Mouse (Mus musculus) right cerebral cortex, postnatal 14 days (tissue): Measurements from ENCODE around the gene Zfr2.

Source experiments
- DNase-seq: peaks from one replicate; pipeline ENCODE4 v3.0.0; 2022

Zfr2 gene

DNA sequence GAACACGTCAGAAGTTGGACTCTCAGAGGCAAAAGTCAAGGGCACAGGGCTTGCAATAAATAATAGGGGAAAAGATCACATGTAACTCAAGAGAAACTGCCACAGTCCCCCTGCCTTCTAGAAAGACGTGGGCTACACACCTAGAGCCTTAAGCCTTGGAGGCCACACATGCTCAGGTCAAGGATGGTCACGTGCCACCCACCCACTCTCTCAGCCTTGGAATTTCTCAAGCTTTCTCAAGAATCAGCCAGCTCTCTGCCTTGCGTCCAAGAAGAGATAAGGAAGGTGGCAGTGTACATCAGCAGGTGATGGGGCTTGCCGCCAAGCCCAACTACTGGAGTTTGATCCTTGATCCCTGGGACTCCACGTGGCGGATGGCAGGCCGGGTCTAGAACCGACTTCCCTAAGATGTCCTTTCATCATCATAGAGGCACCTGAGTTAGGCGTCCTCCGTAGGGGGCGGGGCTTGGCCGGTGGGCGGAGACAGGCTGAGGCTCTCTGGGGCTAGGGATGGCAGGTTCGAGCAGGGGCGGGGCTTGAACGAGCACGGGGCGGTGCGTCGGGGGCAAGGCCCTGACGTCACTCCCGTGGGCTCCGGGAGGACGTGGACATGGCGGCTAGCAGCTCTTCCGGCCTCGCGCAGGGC lies at the start of gene Zfr2:
Zfr2 (plus strand) TSS at position 576 of the 646 bp plus-strand sequence.
- peak; percentile 95 for DNase-seq

DNA sequence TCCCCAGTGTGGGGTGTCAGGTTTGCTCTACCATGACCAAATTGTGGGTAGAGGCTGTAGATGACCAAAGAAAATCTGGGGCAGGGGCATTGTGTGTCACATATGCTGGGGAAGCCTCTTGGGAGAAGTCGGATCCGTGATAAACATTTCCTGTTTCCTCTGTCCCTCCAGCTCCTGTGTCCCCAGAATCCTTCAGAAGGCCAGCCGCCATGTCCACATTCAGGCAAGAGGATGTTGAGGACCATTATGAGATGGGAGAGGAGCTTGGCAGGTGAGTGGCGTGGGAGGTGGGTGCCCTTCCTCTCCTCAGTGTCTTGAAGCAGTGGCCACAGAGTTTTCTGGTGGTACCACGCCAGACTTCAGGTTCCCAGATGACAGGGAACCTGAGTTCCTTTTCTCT lies 49.1 kb upstream of the Zfr2 start, which contains the start of gene 4930442H23Rik:
4930442H23Rik (minus strand) TSS at position 45 of the 400 bp plus-strand sequence.
- no peak for DNase-seq

DNA sequence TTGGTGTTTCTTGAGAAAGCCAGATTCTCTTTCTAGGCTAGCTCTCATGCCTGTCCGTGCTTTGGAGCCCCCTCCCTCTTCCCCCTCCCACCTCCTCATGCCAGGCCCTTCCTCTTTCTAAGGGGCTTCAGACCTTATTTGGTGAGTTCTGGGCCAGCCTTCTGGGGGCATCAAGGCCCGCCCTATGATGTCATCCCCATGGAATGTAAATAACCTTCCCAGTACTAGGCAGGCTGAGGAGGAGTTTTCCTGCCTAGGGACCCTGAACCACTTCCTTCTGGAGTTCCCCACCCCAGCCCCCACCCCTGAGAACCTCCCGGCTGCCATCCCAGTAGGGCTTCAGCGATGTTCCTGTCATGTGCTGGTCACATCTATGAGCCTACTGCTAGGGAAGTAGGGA lies 48.2 kb upstream of the Zfr2 start:
- DNase-seq, result no peak

DNA sequence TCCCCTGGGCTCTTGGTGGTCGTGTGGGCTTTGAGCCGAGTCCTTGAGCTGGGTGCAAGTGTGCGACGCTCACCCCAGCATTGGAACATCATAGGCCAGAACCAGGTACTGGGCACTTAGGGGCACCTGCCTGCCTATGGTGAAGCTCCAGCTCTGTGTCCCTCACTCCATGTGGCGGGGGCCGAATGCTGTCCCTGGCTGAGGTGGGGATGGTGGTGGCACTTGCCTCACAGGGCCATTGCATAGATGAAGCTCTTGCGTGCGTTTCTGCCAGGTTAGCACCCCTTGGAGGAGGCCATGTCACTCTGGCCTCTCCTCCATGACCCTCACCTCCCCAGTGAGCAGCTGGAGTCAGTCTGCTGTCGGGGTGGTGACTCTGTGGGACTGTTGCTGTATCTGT lies 45.8 kb upstream of the Zfr2 start:
- DNase-seq, result no peak

DNA sequence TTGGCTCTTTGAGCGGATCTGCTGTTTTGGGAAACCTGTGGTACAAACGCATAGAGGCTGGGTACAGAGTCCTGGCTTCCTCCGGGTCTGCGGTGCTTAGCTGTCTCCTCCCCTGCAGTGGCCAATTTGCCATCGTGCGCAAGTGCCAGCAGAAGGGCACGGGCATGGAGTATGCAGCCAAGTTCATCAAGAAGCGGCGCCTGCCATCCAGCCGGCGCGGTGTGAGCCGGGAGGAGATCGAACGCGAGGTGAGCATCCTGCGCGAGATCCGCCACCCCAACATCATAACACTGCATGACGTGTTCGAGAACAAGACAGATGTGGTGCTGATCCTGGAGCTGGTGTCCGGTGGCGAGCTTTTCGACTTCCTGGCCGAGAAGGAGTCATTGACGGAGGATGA lies 43.1 kb upstream of the Zfr2 start:
- DNase-seq, result no peak

DNA sequence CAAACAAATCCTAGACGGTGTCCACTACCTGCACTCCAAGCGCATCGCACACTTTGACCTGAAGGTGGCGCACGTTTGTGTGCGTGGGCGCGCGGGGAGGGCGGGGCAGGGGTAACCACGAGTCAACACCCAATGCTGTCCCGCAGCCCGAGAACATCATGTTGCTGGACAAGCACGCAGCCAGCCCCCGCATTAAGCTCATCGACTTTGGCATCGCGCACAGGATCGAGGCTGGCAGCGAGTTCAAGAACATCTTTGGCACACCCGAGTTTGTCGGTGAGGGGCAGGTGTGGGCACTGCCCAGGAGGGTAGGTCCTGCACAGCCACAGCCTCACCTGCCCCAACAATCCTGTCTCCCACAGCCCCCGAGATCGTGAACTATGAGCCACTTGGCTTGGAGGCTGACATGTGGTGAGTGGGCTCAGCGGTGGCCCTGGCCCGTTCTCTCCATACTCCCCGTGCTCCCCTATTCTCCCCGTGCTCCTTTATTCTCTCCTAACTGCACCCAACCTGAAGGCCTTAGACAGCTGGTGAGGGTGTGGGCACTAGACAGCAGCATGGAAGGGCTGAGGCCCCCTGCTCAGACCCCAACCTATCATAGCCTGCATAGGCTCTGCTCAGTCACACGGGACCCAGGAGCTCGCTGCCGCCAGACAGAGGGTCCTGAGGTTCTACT lies 42.6 kb upstream of the Zfr2 start:
- no peak for DNase-seq

DNA sequence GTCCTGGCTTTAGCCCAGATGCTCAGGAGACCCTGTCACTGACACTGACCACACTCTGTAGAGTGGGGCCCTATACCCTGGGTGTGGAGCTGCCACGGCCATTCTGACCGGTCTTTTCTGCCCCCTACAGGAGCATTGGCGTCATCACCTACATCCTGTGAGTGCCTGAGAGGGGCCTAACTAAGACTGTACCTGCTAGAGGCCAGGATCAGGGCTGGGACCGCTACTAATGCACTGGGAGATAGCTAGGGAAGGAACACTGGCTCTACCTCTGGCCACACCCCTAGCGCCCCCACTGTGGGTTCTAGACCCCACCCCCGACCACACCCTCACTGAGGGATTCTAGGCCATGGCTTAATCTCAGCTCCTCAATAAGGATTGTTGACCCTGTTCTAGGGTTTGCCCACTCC lies 42.0 kb upstream of the Zfr2 start:
- DNase-seq, result no peak

DNA sequence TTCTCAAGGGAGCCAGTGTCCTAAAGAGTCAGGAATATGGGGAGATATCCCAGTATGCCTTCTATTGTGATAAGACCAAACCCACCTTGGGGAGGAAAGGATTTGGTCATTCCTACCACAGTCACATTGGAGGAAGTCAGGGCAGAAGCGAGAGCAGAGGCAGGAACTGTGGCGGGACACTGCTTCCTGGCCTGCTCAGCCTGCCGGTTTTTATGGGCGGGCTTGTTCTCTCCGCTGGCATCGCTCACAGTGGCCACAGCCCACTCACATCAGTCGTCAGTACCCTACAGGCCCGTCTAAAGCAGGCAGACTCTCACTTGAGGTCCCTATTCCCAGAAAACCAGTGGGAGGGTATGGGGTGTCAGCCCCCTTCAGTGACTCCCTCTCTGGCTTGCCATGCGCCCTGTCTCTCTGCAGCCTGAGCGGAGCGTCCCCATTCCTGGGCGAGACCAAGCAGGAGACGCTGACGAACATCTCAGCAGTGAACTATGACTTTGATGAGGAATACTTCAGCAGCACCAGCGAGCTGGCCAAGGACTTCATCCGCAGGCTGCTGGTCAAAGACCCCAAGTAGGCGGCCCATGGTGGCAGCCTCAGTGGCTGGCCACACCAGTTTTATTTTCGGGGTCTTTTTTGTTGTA lies 41.5 kb upstream of the Zfr2 start:
- no peak for DNase-seq

DNA sequence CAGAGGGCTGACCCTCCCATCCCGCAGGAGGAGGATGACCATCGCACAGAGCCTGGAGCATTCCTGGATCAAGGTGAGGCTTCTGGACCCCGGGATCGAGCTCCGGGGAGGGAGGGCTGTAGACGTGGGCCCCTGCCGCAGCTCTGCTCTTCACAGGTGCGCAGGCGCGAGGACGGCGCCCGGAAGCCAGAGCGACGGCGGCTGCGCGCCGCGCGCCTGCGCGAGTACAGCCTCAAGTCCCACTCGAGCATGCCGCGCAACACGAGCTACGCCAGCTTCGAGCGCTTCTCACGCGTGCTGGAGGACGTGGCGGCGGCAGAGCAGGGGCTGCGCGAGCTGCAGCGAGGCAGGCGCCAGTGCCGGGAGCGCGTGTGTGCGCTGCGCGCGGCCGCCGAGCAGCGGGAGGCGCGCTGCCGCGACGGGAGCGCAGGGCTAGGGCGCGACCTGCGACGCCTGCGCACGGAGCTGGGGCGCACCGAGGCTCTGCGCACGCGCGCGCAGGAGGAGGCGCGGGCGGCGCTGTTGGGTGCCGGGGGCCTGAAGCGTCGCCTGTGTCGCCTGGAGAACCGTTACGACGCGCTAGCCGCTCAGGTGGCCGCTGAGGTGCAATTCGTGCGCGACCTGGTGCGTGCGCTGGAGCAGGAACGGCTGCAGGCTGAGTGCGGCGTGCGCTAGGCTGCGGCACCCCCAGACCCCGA lies 40.5 kb upstream of the Zfr2 start:
- DNase-seq, result peak; percentile 87

DNA sequence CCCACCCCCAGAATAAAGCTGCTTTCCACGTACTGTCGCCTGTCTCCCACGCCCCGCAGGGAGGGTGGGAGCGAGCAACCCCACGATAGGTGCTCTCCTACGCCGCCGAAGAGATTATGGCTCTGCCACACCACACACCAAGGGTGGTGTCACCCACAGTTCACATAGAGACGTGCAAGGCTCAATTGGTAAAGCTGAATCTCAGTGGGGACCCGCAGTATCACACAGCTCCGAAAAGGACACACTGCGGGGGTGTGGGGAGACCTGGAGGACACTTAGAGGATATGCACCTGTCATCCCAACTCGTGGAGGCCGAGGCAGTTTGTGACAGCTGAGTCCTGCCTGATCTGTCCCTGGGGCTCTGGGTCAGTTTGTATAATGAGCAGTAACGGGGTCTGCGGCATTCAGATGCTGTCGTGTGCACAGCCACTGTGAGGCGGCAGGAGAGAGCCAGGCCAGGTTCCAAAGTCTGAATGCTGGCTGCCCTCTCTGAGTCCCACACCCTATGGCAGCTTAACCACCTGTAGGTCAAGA lies 39.9 kb upstream of the Zfr2 start:
- no peak for DNase-seq

DNA sequence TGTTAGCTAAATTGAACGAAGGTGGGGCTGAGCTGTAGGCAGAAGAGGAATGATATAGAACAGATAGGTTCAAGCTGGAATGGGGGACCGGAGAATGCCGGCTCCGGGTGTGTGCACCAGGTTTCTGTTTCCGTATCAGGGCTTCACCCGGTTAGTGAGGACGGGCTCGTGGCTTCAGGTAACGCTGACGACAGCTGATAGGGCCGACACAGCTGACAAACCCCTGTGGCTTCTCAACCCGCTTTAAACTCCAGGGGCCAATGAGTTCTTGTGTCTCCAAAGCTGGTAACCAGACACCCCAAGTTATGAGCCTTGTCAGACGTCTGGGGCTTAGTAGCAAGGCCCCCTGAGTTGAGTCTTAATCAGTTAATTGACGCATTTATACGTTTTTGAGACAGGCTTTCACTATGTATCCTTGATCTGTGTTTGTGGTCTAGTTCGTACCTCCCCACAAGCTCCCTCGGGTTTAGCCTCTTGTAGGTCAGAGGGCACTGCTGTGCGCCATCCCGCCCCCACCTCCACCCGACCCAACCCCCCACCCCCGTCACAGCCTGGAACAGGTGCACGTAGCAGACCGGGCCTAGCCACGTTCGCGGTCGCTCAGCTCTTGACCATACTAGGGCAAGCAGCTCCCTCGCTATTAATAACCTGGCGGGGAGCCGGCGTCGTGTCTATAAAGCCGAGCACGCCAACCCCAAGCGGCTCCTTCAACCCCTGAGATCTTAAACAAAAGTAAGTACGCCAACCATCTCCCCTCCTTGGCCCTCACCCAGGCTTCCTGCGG lies 38.8 kb upstream of the Zfr2 start:
- peak; percentile 61 for DNase-seq

DNA sequence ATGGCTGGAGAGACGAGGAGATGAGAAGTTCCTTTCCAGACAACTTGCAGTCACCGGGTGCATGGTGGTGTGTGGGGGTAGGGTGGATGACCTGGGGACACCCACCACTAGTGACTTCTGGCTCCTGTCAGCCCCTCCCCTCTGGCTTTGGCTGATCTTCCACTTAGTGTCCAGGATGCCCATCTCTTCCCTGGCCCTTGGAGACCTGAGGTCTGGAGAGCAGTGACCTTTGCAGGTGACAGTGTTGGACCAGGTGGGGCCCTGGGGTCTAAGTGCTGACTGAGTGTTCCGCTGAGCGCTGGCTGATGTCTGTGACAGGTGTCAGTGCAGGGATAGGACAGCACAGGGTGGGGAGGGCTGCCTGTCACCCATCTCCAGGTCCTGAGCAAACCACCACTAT lies 37.7 kb upstream of the Zfr2 start:
- DNase-seq, result no peak

DNA sequence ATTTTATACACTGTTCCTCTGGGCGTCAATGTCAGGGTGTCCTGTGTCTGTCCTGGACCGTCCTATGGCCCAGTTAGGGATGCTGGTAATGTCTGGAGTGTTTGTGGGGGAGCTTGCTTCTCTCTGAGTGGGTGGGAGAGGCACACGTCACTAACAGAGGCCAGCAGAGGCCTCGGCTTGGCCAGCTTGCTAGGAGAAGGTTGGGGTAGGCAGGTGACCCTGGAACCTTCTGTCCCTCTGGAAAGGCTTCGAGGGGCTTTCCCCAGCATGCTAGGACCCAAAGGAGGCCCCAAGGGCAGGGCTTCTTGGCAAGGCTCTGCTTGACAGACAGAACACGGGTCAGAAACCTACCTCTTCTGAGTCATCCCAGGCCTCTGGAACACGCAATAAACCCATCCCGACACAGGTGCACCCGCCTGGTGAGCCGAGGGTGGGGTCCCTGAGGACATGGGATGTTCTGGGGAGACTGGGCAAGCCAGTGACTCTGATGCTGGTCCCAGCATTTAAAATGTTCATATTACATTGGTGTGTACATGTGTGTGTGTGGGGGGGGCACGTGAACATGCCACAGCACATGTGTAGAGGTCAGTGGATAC lies 36.4 kb upstream of the Zfr2 start:
- DNase-seq, result no peak

DNA sequence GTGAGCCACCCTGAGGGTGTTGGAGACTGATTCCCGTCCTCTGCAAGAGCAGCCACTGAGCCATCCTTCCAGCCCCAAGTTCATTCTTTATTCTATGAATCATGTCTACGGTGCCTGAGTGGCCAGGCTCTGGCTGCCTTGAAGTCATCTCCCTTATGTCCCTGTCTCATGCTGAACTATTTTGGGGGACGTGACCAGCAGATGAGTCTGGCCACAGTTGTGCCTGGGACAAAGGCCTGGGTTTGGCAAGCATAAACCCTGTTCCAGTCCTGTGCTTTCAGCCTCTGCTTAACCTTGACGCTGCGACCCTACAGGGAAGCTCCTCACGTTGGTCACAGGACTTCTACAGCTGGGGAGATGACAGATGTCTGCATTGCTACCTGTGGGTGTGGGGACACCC lies 35.6 kb upstream of the Zfr2 start:
- no peak for DNase-seq

DNA sequence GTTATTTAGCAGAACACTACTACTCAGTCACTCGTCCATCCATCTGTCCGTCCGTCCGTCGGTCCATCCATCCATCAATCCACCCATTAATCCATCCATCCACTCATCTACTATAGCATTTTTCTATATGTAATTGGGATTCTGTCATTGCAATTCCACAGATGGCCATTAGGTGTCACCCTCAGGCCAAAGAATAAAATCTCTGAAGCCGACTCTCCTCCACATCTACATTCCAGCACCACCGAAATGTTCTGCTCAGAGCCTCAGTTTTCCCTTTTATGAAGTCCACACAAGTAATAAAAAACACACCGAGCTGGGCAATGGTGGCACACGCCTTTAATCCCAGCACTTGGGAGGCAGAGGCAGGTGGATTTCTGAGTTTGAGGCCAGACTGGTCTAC lies 34.7 kb upstream of the Zfr2 start:
- peak; percentile 59 for DNase-seq

DNA sequence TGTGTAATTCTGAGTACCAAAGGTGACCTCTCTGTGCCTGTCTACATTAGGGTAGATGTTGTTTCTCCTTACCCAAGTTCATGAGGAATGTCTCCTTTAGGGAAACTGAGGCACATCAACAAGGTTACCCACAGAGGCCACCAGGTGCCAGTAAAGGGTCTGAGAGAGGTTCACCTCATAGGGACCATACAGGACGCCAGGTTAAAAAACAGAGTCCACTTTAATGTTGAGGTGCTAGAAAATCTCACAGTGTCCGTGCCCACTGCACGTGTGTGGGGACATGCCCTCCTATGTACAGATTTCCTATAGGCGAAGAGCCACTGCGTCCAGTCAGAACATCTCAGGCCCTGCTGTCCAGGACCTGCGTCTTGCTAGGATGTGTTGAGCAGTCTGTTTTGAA lies 34.0 kb upstream of the Zfr2 start:
- no peak for DNase-seq

DNA sequence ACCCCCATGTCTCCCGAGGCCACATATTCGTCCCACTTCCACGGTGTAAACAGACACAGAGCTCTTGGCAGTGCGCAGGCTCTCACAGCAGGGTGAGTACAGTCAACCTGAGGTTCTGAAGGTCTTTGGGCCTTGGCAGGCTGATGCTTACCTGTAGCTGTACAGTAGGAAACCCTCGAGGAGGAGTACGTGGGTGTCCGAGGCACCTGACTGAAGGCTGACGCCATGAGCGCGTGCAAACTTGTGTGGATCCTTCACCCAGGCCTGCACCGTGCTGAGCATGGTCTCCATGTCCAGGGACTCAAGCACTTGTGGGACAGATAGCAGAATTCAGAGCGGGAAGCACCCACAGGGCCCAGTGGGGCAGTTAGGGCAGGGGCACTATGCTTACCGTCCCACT lies 32.8 kb upstream of the Zfr2 start:
- no peak for DNase-seq

DNA sequence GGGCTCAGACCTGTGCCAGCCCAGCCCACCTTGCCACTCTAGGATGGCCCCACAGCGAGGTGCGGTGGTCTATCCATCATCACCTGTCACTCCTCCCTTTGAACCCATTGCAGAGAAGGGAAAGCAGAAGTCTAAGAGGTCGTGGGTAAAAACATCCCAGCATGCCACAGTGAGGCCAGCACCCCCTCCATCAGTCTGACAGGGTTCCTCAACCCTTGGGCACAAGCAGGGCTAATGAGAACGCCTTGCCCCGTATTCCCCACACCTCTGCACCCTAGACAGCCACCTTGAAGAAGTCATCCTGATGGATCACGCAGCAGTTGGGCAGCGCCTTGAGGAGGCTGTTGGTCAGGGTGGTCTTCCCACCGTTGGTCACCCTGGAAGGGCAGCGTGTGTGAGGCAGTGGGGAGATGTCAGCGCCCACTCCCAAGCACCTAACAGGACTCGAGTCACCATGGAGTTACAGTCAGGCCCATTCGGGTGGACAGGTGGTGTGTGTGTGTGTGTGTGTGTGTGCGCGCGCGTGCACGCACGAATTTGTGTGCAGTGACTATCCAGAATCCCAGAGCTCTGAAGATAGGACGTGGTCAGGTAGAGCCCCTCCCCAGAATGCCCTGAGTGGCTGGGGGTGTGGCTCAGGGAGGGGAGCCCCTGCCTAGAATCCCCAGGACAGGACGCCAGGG lies 32.2 kb upstream of the Zfr2 start:
- DNase-seq, result no peak

DNA sequence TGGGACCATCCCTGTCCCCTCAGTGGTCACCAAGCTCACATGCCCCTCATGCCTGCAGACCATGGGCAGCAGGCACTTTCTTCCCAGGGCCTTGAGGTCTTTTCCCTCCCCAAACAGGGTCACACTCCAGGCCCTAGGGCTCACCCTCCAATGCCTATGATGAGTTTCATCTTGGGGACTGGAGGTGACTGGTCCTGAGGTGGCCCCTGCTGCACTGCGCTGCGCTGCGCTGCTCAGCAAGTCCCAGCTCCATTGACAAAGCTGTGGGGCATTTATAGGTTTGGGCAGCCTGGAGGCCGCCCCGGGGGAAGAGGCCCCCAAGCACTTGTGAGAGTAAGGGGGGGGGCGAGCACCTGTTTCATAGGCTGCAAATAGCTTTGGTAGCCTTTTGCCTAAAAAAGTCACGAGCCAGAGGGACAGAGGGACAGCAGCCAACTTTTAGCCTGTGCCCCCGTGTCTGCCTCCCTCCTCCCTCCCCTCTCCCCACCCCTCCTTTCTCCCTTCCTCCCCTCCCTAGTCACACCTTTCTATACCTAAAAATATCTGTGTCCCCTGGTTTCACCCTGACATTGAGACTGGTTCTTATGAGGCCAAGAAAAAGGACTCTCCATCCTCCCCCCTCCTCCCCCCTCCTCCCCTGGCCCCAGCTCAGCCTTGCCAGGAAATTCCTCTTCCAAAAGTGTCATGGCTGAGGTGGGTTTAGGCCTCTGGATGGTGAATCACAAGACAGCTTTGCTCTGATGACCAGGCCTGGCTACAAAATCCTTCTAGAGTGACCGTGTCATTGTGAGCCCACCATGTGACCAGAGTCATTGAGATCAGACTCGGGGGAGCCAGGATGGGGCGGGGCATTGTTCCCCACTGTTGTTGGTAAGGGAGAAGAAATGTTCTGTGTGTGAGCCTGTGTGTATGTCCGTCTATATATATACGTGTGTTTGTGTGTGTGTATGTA lies 30.9 kb upstream of the Zfr2 start, which contains the start of gene Nmrk2:
Nmrk2 (minus strand) TSS at position 245 of the 952 bp plus-strand sequence.
- no peak for DNase-seq
